Mouse (Mus musculus): ENCODE measurements around the gene Nell2.
"Not testable (repeated sequence)": the region's sequence is repeated elsewhere in the genome, so short reads cannot be mapped to it uniquely, and the experiment has no call there.

Nell2 gene

DNA sequence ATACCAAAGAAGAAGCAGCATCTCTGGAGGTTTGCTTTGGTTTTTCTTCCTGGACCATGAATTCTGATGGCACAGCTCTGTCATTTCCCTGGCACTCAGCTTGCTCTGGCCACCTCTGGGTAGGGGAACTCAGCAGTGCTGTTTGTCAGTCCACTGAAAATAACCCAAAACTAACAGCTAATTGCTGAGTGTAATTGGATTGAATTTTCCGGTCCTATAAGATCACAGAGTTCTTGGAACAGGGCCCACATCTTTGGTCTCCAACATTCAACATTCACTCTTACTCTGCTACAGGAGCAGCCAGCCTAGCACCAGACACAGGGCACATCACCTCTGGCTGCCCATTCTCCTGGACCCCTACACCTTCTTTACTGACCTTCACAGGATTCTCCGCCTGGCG is 287.2 kb downstream of the Nell2 start:
- DNase-seq (ENCODE audit: low read depth, low spot score) = no peak

DNA sequence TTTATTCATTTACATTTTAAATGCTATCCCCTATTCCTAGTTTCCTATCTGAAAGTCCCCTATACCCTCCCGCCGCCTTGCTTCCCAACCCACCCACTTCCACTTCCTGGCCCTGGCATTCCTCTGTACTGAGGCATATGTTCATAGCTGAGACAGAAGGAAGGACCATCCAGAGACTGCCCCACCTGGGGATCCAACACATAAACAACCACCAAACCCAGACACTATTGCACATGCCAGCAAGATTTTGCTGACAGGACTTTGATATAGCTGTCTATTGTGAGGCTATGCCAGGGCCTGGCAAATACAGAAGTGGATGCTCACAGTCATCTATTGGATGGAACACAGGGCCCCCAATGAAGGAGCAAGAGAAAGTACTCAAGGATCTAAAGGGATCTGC is 291.3 kb downstream of the Nell2 start:
- not testable (repeated sequence) for DNase-seq (ENCODE audit: low read depth, low spot score)

DNA sequence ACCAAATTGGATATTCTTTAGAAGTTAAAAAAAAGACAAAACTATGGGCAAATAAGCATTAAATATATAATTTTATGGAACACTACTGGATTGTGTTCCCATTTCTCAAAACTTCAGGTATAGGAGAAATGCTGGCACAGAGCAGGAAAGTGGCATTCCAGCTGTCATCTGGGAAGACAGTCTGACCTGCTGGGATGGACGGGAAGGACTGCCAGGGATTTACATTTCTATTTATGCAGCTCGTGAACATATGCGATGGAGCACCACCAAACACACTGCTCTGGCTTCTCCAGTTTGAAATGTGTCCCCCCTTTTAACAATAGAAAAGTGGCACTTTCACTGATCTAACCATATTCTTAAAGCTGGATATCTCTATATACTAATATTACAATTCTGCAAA is 291.9 kb downstream of the Nell2 start:
- DNase-seq (ENCODE audit: low read depth, low spot score) = no peak

DNA sequence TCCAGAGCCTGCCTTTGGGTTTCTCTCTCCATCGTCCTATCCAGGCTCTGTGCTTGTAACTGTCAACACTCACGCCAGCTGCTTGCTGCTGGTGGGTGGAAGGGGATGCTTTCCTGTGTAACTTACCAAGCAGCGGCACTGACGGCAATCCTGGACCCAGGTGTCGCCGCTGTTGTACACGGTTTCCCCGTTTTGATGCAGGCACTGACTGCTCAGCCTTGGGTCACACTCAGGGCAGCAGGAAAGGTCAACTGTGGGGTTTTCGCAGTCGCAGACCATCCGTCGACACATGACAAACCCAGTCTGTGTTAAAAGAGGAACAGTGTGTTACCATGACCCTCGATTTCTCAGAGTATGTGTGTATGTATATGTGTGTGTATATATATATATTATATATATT is 297.2 kb downstream of the Nell2 start:
- DNase-seq (ENCODE audit: low read depth, low spot score) = no peak

DNA sequence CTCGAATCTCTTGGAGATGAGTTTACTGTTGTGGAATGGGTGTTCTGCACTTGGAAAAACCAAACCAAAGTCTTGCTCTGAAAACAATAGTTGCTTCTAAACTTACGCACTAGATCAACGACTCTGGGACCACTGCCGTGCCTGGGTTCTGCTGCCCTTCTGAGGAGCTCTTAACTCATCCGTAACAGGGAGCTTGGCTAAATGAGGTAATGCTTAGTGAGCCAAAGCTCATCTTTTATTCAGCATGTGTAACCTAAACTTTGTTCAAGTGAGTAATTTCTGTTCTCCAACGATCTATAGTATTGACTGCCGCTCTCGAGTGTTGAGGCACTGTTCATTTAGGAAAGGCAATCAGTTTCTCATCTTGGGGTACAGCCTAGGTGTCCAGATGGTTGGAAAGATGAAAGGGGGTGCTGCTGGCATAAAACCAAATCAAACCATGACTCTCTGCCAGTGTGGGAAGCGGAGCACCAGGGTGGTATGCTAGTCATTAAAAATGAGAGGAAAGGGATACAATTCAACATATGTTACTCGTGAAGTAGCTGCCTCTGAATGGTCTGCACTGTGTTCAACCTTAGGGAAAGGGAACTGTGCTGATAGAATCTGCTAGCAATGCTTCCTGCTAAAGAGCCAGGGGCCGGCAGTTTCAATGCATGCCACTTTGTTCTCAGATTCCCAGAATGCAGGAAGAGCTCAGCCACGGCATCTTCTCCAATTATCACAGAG is 311.6 kb downstream of the Nell2 start:
- DNase-seq (ENCODE audit: low read depth, low spot score) = no peak

DNA sequence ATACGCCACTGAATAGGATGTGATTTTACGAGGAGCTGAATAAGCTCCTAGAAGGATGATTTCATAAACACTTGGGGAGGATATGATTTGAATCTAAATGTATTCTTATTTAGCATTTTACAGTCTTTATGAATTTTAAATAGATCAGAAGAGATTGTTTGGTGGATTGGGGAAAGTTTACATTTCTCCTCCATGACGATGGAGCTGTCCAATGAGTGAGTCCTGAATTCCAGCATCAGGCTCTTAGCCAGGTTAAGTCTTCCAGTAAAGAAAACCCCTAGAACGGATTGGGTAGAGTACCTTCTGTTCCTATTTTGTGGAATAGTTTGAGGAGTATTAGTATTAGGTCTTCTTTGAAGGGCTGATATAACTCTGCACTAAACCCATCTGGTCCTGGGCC is 317.8 kb downstream of the Nell2 start:
- no peak for DNase-seq (ENCODE audit: low read depth, low spot score)

DNA sequence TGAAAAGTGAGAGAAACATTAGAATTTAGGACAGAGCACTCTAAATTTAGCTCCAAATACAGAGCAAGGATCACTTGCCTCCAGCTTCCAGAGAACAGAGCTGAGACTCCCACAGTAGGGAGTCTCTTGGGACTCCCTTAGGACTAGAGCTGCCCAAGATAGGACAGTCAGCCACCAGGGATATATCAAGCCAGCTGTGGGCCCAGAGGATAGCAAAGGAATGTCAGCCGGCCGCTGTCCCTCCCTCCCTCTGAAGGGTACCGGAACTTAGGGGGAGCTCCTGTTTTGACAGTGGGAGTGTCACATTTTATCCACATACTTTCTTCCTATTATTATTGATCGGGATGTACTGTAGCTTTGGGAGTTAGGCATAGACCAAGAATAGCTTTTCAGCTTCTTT is 319.2 kb downstream of the Nell2 start:
- no peak for DNase-seq (ENCODE audit: low read depth, low spot score)

DNA sequence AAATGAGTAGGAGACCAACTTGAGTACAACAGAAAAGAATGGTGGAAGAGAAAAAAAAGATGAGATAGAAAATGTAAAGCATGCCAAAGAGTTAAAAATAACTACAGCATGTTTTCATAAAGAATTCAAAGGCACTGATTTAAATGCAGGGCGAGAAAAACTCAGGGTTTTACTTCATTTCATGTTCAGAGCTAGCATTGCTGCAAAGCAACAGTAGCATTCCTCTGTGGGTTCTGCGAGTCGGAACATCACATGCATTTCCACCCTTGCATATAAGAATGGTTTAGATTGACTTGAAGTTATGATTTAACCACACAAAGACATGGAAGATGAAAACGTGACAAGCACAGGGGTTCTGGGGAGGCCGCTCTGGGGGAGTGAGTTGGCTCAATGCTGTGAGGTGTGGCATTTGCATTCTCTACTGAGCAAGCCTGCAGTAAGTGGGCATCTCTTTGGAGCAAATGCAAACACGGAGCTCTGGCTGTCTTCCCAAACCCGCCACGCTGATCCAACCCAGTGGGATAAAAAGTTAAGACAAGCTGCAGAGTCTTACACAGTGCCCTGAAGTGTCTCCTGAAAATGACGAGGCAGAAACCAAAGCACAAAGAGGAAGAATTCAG is 334.6 kb downstream of the Nell2 start:
- no peak for DNase-seq (ENCODE audit: low read depth, low spot score)

DNA sequence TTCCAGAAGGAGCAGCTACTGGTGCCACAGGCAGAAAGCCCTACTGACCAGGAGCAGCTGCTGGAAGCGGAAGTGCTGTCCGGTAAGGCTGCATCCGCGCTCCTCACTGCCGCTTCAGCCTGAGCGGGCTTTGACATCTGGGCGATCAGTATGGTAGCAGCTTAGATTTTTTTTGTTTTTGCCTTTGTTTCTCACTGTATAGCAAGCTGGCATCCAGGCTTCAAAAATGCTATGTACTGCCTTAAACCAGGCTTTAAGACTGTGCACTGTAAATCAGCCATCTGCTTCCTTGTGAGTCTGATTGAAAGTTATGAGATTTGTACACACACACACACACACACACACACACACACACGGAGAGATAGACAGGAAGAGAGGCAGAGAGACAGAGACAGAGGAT is 335.4 kb downstream of the Nell2 start:
- no peak for DNase-seq (ENCODE audit: low read depth, low spot score)

DNA sequence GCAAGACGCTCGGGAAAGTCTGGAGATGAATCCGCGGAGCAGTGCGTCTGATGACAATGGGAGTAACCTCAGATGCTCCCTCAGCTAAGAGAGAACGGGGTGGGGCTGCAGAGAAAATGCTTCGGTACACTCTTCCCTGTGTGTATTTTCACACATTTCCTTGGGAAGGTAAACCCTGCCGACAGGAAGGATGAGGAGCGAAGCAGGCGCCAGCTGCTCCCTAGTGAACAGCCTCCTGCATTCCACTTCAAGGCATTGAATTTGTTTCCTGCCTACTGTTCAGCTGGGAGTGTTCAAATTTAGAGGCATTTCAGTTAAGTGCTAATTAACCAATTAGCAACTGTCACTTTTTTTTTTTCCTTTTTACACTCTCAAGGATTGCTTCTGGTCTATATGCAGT is 342.1 kb downstream of the Nell2 start:
- DNase-seq (ENCODE audit: low read depth, low spot score) = peak; percentile 39

DNA sequence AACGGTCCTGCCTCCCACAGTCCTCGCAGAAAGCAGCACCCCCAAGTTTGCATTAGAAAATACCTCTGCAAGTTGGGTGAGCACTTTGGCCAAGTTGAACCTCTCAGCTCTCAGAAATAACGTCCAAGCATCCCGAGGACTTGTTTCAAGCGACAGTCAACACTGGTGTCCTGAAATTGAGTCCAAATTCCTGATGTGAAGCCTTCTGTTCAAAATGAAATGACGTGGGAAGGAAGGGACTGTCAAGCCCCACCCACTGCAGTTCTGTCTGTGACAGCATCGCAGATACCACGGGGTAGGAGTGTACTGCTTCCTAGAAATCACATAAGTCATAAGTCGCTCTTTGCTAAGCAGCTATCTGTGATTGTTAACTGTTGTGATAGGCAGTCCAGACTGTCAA is 342.9 kb downstream of the Nell2 start:
- no peak for DNase-seq (ENCODE audit: low read depth, low spot score)

DNA sequence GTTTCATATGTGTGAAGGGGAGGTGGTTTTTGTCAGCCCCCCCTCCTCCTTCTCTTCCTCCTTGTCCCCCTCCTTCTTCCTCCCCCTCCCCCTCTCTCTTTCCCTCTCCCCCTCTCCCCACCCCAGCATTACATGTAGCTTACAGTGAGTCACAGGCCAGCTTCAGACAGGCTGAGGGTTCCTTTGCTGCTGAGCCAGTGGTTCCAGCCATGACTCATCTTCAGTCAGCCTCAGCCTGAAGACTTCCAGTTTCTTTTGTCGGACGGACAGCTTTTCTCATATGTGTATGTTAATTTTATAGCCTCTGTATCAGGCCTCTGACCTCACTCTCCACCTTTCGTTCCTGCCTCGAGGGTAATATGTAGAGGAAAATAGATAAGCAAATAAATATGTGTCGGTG is 344.9 kb downstream of the Nell2 start:
- DNase-seq (ENCODE audit: low read depth, low spot score) = no peak

DNA sequence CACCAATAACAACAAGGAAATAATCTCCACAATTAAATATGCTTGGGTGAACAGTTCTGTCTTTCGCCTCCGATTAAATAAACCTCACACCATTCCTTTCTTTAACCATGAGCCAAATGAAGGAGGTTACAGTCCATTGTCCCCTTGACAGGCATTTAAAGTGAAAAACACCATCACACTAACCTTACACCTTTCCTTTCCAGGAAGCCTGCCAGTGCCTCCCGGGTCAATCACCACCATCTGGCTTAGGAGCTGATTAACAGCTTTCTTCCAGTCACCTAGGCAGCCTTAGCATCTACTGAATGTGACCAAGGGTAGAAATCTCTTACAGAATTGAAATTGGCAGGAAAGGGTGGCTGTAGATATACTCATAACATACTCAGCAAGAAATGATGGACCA is 371.5 kb downstream of the Nell2 start:
- DNase-seq (ENCODE audit: low read depth, low spot score) = no peak

DNA sequence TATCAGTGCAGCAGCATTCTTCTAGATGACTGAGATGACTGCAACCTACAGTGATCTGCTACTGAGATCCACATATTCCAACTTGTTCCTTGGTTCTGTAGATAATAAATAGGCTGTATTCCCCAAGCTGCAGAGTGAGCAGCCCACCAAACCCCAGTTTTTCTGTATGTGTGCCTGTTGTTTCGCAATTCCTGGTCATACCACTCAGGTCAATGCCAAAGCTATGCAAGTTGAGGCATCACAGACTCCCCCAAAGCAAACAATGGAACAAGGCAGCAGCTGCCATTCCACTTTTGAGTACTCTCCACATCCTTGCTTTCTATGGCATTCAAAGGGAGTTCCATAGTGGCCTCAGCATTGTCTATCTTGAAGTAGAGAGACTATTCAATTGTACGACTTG is 383.2 kb downstream of the Nell2 start:
- DNase-seq (ENCODE audit: low read depth, low spot score) = no peak

DNA sequence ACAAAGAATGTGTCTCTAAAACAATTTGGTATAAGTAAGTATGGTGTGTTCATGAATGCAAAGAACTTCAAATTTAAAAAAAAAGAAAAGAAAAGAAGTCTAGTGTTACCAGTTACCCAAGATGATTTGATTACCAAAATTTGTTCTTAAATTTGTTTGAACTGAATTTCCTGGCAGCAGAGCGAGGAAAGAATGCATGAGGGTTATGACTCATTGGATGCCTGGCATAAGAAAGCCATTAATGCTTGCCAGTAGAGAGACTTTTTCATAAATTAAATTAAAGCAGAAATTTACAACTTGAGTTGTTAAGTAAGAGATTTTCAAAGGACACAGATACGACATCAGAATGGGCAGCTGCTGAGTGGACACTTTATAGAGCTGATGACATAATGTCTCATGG is 384.2 kb downstream of the Nell2 start:
- DNase-seq (ENCODE audit: low read depth, low spot score) = no peak

DNA sequence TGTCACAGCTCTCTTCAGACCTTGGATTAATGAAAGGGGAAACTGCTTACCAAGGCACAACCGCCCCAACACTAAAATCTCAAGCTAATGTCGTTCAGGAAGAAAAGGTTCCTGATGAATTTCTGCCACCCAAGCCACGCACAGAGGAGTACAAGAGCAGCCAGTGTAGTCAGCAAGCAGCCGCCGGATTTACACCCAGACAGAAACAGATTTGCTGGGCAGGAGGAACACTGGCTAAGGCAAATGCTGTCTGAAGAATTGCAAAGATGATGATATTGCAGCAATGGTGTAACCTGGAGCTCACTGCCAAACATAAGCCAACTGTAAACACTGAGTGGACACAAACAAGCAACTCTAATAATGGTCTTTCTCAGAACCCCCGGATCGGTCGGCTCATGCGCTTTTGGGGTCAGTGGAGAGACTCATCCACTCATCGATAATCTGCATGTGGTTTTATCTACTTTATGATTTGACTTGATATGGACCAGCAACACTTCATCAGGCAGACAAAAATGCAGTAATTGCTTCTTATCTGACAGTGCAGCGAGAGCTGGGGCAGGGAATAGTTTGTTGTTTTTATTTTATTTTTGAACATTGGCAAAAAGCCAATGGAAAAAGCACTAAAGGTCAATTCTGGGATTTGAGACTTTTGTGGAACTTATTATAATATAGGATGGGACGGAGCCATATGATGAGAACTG is 389.5 kb downstream of the Nell2 start:
- DNase-seq (ENCODE audit: low read depth, low spot score) = no peak

DNA sequence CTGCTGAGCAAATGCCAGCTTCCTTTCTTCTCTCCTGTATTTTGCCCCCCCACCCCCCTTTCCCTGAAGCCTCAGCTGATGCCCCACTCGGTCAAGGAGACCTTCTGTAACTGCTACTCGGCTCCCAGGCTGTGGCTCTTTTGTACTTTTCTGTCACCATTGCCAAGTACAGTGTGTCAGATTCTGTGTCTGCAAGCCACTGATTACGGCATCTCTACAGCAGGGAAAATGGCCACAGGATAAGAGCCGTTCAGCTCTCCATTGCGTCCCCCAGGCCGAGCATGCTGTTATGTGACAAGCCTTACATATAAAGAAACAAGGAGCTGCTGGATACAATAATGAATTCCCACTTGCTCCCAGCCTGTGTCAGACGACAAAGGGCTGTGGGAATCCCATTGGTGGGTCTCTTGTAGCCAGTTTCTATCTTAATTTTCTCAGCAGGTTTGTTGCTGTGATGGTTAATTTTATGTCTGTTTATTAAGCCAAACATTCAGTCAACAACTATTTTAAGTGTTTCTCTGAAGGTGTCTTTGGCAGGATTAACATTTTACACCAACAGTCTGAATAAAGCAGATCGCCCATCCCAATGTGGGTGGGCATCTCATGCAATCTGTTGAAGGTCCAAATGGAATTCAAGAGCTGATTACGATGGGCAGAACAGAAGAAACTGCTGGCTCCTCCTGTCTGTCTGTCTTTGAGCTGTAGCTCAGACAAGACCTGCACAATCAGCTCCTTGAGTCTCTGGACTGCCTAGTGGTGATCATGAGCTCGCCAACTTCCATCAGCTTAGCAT is 391.1 kb downstream of the Nell2 start:
- DNase-seq (ENCODE audit: low read depth, low spot score) = no peak

DNA sequence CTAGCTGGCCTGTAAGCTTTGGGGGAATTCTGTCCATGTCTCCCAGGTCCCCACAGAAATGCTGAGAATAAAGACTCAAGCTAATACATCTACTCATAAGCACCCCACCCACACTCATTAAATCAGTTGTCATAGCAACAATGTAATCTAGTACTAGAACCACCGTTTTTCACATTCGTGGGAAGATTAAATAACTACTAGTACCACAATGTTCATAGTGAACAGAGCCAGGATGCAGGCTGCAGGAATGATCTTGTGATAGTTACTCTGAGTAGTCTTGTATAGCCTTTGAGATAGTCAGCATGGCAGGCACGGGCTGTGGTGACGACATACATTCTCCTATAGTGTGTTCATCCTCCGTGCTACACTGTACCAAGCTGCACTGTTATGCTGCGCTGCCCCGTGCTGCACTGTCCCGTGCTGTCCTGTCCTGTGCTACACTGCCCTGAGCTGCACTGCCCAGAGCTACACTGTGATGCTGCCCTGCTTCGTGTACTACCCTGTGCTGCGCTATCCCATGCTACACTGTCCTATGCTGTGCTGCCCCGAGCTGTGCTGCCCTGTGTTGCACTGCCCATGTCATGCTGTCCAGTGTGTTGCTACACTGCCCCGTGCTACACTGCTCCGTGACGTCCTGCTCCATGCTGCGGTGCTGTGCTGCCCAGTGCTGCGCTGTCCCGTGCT is 392.3 kb downstream of the Nell2 start:
- no peak for DNase-seq (ENCODE audit: low read depth, low spot score)

DNA sequence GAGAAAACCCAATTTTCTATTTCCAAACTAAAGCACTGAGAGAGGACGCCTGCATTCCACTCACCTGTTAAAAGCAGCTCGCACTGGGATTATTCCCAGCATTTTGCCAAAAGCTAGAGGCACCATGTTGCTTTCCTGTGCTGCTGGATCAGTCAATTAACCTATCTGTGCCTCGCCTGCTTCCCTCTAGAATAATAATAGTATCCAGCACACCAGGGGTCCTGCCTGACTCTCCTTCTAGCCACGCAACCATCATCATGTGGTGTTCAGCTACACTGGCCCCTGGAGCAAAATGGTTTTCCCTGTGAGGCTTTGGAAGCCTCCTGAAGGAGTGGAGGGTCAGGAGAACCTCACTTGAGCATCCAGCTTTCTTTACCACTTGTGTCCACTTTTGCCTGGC is 397.0 kb downstream of the Nell2 start:
- DNase-seq (ENCODE audit: low read depth, low spot score) = no peak

DNA sequence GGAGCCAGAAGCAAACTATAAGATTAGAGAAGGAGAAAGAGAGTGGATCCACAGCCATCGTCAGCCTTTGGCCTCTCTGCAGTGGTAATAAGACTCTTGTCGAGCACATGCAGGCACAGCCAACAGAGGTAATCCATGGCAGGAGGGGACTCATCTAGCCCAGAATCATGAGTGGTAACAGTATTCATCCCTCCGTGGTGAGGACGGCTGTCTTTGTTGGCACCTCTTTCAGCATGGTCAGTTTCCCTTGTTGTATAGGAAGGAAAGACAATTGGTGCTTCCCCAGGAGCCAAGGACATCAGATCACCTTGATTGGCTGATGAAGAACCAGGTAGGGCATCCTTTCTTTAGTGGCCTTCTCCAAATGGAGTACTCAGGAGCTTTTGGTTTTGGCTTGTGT is 419.7 kb downstream of the Nell2 start:
- no peak for DNase-seq (ENCODE audit: low read depth, low spot score)

DNA sequence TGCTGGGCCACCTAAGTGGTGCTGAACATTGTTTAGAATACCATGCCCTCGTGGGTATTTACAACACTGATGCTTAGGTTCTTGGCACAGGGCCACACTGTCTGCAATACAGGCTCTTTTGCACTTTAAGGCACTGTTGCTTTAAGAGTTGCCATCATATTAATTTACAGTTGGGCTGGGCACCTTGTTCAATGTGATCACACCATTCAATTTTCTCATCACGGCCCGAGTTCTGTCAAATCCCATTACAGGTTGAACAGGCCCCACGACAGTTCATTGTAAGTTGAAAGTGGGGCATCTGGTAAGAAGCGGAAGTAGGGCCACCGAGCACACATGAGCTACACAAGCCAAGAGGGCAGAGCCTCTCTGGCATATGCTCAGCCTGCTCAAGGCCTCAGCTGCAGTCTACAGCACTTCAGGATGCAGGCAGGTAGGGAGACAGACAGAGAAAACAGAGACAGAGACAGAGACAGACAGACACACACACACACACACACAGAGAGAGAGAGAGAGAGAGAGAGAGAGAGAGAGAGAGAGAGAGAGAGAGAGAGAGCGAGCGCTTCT is 421.0 kb downstream of the Nell2 start:
- no peak for DNase-seq (ENCODE audit: low read depth, low spot score)

All from brain, embryonic 18.5 days (tissue).